Mouse (Mus musculus) embryonic facial prominence, embryonic 10.5 days (tissue): ENCODE measurements around the gene Slc25a21. TPM values are rescaled to one million over a fixed set of nuclear protein-coding genes. Genes with fewer than 3 reads are reported as not detected.

Experiments
- DNase-seq: peaks from one replicate; pipeline ENCODE4 v3.0.0-alpha.2; 2017; ENCODE audit warnings: low spot score
- H3K27ac ChIP-seq: fragments of 300-500 bp; sonication (generic); replicated peaks from 2 replicates; pipeline ENCODE4 v1.5.1; 2016; ENCODE audit warnings: mild to moderate bottlenecking
- H3K27me3 ChIP-seq: fragments of 300-500 bp; sonication (generic); replicated peaks from 2 replicates; pipeline ENCODE4 v1.6.1; 2016; ENCODE audit warnings: low read depth, mild to moderate bottlenecking; ENCODE audit not compliant: poor library complexity, severe bottlenecking
- H3K36me3 ChIP-seq: fragments of 300-500 bp; sonication (generic); replicated peaks from 2 replicates; pipeline ENCODE4 v1.6.1; 2016; ENCODE audit warnings: mild to moderate bottlenecking, moderate library complexity
- H3K4me1 ChIP-seq: fragments of 300-500 bp; sonication (generic); 2 replicates; pipeline ENCODE4 v1.6.1; 2016
- H3K4me3 ChIP-seq: fragments of 300-500 bp; sonication (generic); 2 replicates; pipeline ENCODE4 v1.5.1; 2016; ENCODE audit warnings: mild to moderate bottlenecking, moderate library complexity
- H3K9me3 ChIP-seq: fragments of 300-500 bp; sonication (generic); 2 replicates; pipeline ENCODE4 v1.6.1; 2016; ENCODE audit warnings: mild to moderate bottlenecking
- WGBS: fragments of 180-500 bp; shearing (Covaris S2); methylation state at CpG from one replicate; pipeline ENCODE4 v1.1.7; 2016; 5-methylcytosine and 5-hydroxymethylcytosine counted together
- polyA plus RNA-seq: library from polyadenylated mRNA; unstranded; fragments of >200 nt; fragmentation: Nextera tagmentation; extraction: Ambion mirVana; gene quantifications from 2 replicates; pipeline ENCODE4 v1.2.1, GENCODE M21; 2016

Slc25a21 gene
- polyA plus RNA-seq, 1 experiment from 2014 or later, result 2.9 TPM

GRCm38 (mm10) chr12:57163294-57163693 lies 34.0 kb downstream of the Slc25a21 start:
- Histone ChIP-seq H3K4me1 (peaks cover 7% of the 10 kb centered on the region; the same call in 1 of the 2 replicates), H3K27ac (no peak overlapping the region), H3K9me3 (no peaks in the 10 kb centered on the region), H3K27me3 (no peaks in the 10 kb centered on the region), H3K4me3 (no peak overlapping the region), H3K36me3 (no peaks in the 10 kb centered on the region)
- 74% methylated on average over 2 of the region's 2 CpGs for WGBS
- no peak for DNase-seq

- H3K4me3 ChIP-seq, result no peak overlapping the region
- H3K9me3 ChIP-seq, result no peaks in the 10 kb centered on the region
- H3K36me3 ChIP-seq, result no peaks in the 10 kb centered on the region
- peaks cover 9% of the 10 kb centered on the region; the same call in 1 of the 2 replicates for H3K4me1 ChIP-seq
- no peak overlapping the region for H3K27ac ChIP-seq
- 70% methylated on average over 3 of the region's 3 CpGs for WGBS
- DNase-seq, result no peak
- H3K27me3 ChIP-seq, result no peaks in the 10 kb centered on the region
Measured at GRCm38 (mm10) chr12:57162840-57163239, 34.4 kb downstream of the Slc25a21 start.

DNA sequence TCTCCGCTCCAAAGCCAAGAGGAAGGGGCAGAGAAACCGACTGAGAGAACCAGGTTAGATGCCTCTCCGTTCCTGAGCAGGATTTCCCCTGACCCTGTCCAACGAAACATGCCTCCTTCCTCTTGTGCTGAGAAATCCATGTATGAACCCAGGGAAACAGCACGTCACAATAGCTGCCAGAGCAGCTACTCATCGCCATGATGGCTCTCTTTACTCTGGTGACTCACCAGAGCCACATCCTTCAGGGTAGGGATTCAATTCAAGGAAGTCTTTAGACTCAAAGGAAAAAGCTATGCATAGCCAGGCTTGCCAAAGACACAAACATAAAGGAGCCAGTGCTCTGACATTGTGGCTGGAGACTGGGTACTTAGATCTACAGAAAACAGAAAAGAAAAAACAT lies 37.4 kb downstream of the Slc25a21 start:
- no peak overlapping the region for H3K27ac ChIP-seq
- 85% methylated on average over 6 of the region's 6 CpGs for WGBS
- no peak for DNase-seq
- H3K4me1 ChIP-seq, result peaks cover 9% of the 10 kb centered on the region; the same call in 1 of the 2 replicates
- H3K27me3 ChIP-seq, result no peaks in the 10 kb centered on the region
- H3K4me3 ChIP-seq, result no peak overlapping the region
- H3K9me3 ChIP-seq, result no peaks in the 10 kb centered on the region
- no peaks in the 10 kb centered on the region for H3K36me3 ChIP-seq

DNA sequence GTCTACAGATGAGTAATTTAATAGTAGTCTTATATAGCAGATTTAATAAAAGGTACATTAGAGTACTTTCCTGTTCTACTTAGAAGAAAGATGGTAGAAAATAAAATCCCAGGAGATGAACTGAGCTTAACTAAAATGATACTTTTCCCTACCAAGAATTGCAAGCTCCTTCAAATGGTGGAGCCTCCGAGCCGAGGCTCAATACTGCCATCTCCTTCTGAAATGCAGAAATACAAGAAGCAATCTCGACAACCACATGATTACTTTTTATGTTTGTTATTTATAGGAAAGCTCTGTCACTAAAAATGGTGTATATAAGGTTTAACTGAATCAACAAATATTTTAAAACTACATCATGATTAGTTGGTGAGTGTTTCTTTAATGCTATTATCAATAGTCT lies 39.0 kb downstream of the Slc25a21 start:
- Histone ChIP-seq H3K9me3 (no peaks in the 10 kb centered on the region; the same call in 1 of the 2 replicates), H3K27me3 (no peaks in the 10 kb centered on the region), H3K4me3 (no peak overlapping the region), H3K36me3 (no peaks in the 10 kb centered on the region), H3K27ac (no peak overlapping the region), H3K4me1 (peaks cover 9% of the 10 kb centered on the region; the same call in 1 of the 2 replicates)
- 60% methylated on average over 3 of the region's 3 CpGs for WGBS
- no peak for DNase-seq

DNA sequence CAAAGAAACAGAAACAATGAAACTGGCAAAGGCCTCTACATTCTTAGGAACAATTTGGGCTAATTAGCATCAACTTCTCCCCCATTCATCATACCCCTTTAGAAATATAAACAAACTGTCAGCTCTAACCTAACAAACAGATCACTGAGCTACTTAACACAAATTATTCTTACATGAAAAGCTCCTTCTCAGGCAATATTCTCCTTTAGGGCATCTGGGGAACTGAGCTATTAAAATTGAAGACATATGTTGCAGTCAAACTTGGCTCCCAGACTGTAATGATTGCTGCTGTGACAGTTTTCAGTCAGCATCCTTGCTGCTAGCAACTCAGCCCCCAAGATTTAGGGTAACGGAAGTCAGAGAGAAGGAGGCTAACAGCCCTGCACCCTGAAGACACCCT lies 58.3 kb downstream of the Slc25a21 start:
- Histone ChIP-seq H3K36me3 (no peaks in the 10 kb centered on the region), H3K9me3 (no peaks in the 10 kb centered on the region), H3K27me3 (no peaks in the 10 kb centered on the region), H3K4me3 (no peak overlapping the region), H3K4me1 (peaks cover 30% of the 10 kb centered on the region), H3K27ac (peak overlapping the region; percentile 80)
- 41% methylated on average over 1 of the region's 1 CpGs for WGBS
- peak; percentile 31 for DNase-seq

- DNase-seq, result no peak
- Histone ChIP-seq H3K27me3 (no peaks in the 10 kb centered on the region), H3K27ac (peak overlapping the region; percentile 61), H3K4me1 (peaks cover 27% of the 10 kb centered on the region), H3K4me3 (no peak overlapping the region), H3K36me3 (no peaks in the 10 kb centered on the region), H3K9me3 (no peaks in the 10 kb centered on the region)
- 56% methylated on average over 2 of the region's 2 CpGs for WGBS
Measured at GRCm38 (mm10) chr12:57137809-57138208, 59.5 kb downstream of the Slc25a21 start.

DNA sequence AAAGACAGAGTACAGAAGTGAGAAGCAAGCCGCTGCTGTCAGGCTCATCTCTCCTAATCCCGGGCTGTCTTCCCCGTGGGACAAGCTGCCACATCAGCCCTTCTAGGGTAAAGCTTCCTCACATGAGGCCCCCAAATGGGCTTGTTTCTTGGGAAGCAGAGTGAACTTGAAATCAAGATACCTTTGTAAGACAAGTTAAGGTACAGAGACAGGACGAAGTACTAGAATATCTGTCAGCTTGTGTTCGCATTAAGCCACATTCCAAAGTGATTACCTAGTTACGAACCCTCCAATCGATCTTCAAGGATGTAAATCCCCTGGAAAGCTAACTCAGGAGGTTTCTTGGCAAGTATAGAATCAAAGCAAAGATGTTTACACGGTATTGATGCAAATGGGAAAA lies 78.7 kb downstream of the Slc25a21 start:
- H3K9me3 ChIP-seq, result no peaks in the 10 kb centered on the region
- H3K36me3 ChIP-seq, result no peaks in the 10 kb centered on the region
- H3K27me3 ChIP-seq, result no peaks in the 10 kb centered on the region
- H3K4me1 ChIP-seq, result peaks cover 50% of the 10 kb centered on the region
- peak overlapping the region; percentile 60; the same call in 1 of the 2 replicates for H3K27ac ChIP-seq
- DNase-seq, result no peak
- H3K4me3 ChIP-seq, result no peak overlapping the region
- 31% methylated on average over 8 of the region's 8 CpGs for WGBS

DNA sequence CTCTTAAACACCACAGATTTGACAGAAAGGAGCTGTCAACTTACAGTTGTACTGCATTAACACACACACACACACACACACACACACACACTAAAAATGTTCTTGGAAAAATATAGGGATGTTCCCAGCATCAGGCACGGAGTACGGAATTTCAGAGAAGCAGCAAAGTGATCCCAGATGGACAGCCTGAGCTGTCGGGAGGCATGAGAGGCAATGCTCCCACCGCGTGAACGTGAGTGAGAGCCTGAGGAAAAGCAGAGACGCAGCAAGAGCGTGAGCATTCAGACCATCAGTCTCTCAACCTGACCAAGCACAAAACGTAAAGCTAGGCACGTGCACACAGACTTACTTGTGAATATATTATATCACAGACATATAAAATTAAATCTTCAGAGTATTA lies 81.8 kb downstream of the Slc25a21 start:
- Histone ChIP-seq H3K27ac (peak overlapping the region; percentile 51), H3K36me3 (no peaks in the 10 kb centered on the region), H3K9me3 (no peaks in the 10 kb centered on the region), H3K4me1 (peaks cover 33% of the 10 kb centered on the region), H3K4me3 (no peak overlapping the region), H3K27me3 (no peaks in the 10 kb centered on the region)
- WGBS, result 52% methylated on average over 10 of the region's 10 CpGs
- DNase-seq, result peak; percentile 63

DNA sequence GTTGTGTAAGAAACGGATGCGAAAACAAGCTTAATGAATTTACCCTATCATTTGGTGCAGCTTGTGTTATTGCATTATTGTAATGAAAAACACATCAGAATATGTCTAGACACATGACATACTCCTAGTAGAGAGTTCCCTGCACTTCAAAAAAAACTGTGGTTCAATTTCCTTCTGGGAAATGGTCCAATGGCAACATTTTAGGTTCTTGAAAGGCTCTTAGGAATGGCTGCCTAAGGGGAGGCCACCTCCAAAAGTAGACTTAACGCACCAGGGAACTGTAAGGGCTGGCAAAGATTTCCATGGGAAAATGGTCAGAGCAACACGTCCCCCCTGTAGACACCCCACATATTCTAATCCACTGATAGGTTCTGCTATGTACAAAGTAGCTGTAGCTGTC lies 87.9 kb downstream of the Slc25a21 start:
- 89% methylated on average over 4 of the region's 4 CpGs for WGBS

GRCm38 (mm10) chr12:57102322-57102721 lies 95.0 kb downstream of the Slc25a21 start:
- H3K27me3 ChIP-seq, result no peaks in the 10 kb centered on the region
- H3K9me3 ChIP-seq, result no peaks in the 10 kb centered on the region
- H3K4me3 ChIP-seq, result no peak overlapping the region
- WGBS, result 88% methylated on average over 1 of the region's 1 CpGs
- no peak for DNase-seq
- H3K27ac ChIP-seq, result no peak overlapping the region
- no peaks in the 10 kb centered on the region for H3K4me1 ChIP-seq
- no peaks in the 10 kb centered on the region for H3K36me3 ChIP-seq

More for the DNA sequence above, 87.9 kb downstream of the Slc25a21 start:
- Histone ChIP-seq H3K9me3 (no peaks in the 10 kb centered on the region), H3K36me3 (no peaks in the 10 kb centered on the region), H3K4me1 (no peaks in the 10 kb centered on the region), H3K27ac (no peak overlapping the region), H3K4me3 (no peak overlapping the region), H3K27me3 (no peaks in the 10 kb centered on the region)
- no peak for DNase-seq

GRCm38 (mm10) chr12:57100549-57100948 lies 96.7 kb downstream of the Slc25a21 start:
- Histone ChIP-seq H3K27ac (no peak overlapping the region), H3K9me3 (no peaks in the 10 kb centered on the region), H3K27me3 (no peaks in the 10 kb centered on the region), H3K36me3 (no peaks in the 10 kb centered on the region), H3K4me1 (no peaks in the 10 kb centered on the region), H3K4me3 (no peak overlapping the region)
- DNase-seq, result no peak
- 83% methylated on average over 4 of the region's 4 CpGs for WGBS

GRCm38 (mm10) chr12:57099066-57099465 lies 98.2 kb downstream of the Slc25a21 start:
- no peak for DNase-seq
- no peaks in the 10 kb centered on the region for H3K27me3 ChIP-seq
- no peak overlapping the region for H3K4me3 ChIP-seq
- 68% methylated on average over 3 of the region's 3 CpGs for WGBS
- H3K9me3 ChIP-seq, result no peaks in the 10 kb centered on the region
- peaks cover 5% of the 10 kb centered on the region; the same call in 1 of the 2 replicates for H3K4me1 ChIP-seq
- H3K27ac ChIP-seq, result no peak overlapping the region
- no peaks in the 10 kb centered on the region for H3K36me3 ChIP-seq

DNA sequence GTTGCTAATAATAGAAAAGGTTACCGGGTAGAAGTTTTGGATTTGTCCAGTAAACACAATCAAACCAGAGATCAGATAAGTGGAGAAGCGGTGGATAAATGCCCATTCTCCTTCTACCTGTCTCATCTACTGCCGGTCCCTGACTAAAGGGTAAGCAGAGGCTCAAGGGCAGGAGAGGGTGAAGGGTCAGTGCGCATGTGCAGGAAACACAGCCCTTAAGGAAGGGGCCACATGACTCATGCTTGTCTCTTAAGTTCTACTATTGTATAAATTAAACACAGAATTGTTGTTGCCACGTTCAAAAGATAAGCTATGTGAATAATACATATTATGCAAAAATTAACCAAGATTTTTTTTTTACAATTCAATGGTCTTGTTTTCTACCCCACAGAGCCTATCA lies 98.9 kb downstream of the Slc25a21 start:
- H3K4me1 ChIP-seq, result peaks cover 5% of the 10 kb centered on the region; the same call in 1 of the 2 replicates
- H3K4me3 ChIP-seq, result no peak overlapping the region
- no peak for DNase-seq
- H3K9me3 ChIP-seq, result no peaks in the 10 kb centered on the region
- H3K36me3 ChIP-seq, result no peaks in the 10 kb centered on the region
- H3K27me3 ChIP-seq, result no peaks in the 10 kb centered on the region
- 85% methylated on average over 5 of the region's 5 CpGs for WGBS
- H3K27ac ChIP-seq, result no peak overlapping the region
